Mouse (Mus musculus) ES-Bruce4 (cell line): ENCODE measurements around the gene Gtf2f2. TPM values are rescaled to one million over a fixed set of nuclear protein-coding genes. Genes with fewer than 3 reads are reported as not detected.
"Not testable (repeated sequence)": the region's sequence is repeated elsewhere in the genome, so short reads cannot be mapped to it uniquely, and the experiment has no call there.

Experiments
- H3K27ac ChIP-seq: 2 replicates; pipeline ENCODE4 v1.5.1; 2012; ENCODE audit warnings: low read length, inconsistent platforms; ENCODE audit not compliant: insufficient read depth
- H3K27me3 ChIP-seq: 2 replicates; pipeline ENCODE4 v1.6.1; 2012; ENCODE audit warnings: mild to moderate bottlenecking, low read length, inconsistent platforms; ENCODE audit not compliant: control insufficient read depth, poor library complexity, insufficient read depth, severe bottlenecking
- H3K36me3 ChIP-seq: 2 replicates; pipeline ENCODE4 v1.6.1; 2012; ENCODE audit warnings: inconsistent platforms, mild to moderate bottlenecking, low read length, moderate library complexity; ENCODE audit not compliant: control insufficient read depth, poor library complexity, insufficient read depth, severe bottlenecking
- H3K4me1 ChIP-seq: one replicate; pipeline ENCODE4 v1.8.1; 2011; ENCODE audit warnings: low read length; ENCODE audit not compliant: control insufficient read depth, insufficient read depth
- H3K4me3 ChIP-seq: 2 replicates; pipeline ENCODE4 v1.5.1; 2011; ENCODE audit warnings: low read depth, mild to moderate bottlenecking, low read length
- H3K9ac ChIP-seq: 2 replicates; pipeline ENCODE4 v1.6.1; 2012; ENCODE audit warnings: low read depth, mild to moderate bottlenecking, inconsistent platforms; ENCODE audit not compliant: poor library complexity, severe bottlenecking
- H3K9me3 ChIP-seq: replicated peaks from 2 replicates; pipeline ENCODE4 v1.6.1; 2012; ENCODE audit warnings: mild to moderate bottlenecking, low read length, inconsistent platforms; ENCODE audit not compliant: control insufficient read depth, poor library complexity, insufficient read depth, severe bottlenecking
- CTCF ChIP-seq: IDR thresholded peaks from one replicate; pipeline ENCODE4 v1.8.1; 2011; ENCODE audit warnings: low read depth, low read length
- EP300 ChIP-seq: IDR thresholded peaks from 2 replicates; pipeline ENCODE4 v1.6.1; 2011; ENCODE audit warnings: low read depth, low read length; ENCODE audit not compliant: insufficient read depth
- POLR2A ChIP-seq: IDR thresholded peaks from one replicate; pipeline ENCODE4 v1.8.1; 2011; ENCODE audit warnings: low read length; ENCODE audit not compliant: insufficient read depth
- polyA plus RNA-seq: library from polyadenylated mRNA; stranded (reverse); fragments of >200 nt; gene quantifications from 2 replicates; pipeline ENCODE4 v1.2.4, GENCODE M21; 2011; ENCODE audit warnings: low read depth; ENCODE audit not compliant: missing spikeins, insufficient read depth, insufficient read length

Gtf2f2 gene
- polyA plus RNA-seq, 1 experiment, result 53.3 TPM

GRCm38 (mm10) chr14:75871111-75871510, 139.6 kb downstream of the Gtf2f2 start:
- Histone ChIP-seq H3K27ac (no peak overlapping the region), H3K36me3 (no peaks in the 10 kb centered on the region), H3K27me3 (no peaks in the 10 kb centered on the region), H3K9ac (no peak overlapping the region), H3K9me3 (no peaks in the 10 kb centered on the region), H3K4me3 (no peak overlapping the region), H3K4me1 (no peaks in the 10 kb centered on the region)
- TF ChIP-seq EP300, result no peak
- no peak for TF ChIP-seq CTCF
- no peak for TF ChIP-seq POLR2A

DNA sequence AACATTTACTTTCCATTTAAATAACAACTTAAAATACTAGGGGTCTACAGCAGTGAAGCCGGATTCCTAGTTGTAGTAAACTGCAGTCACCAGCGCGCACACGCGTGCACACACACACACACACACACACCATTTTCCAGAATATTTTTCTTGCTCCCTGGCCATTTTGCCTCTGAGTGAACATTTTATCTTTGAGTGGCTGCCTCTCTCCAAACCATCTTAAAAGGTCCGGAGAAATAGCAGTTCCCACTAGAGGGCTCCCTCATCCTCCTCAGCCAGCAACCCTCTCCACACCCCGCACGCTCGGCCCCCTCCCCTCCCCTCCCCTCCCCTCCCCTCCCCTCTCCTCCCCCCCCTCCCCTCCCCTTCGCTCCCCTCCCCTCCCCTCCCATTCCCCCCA, 140.0 kb downstream of the Gtf2f2 start:
- Histone ChIP-seq H3K27ac (no peak overlapping the region), H3K4me3 (peak overlapping the region; percentile 34; the same call in 1 of the 2 replicates), H3K9me3 (no peaks in the 10 kb centered on the region), H3K4me1 (no peaks in the 10 kb centered on the region), H3K27me3 (no peaks in the 10 kb centered on the region), H3K9ac (0 out of 2 replicates have a peak overlapping the region, but pooled peaks have one; percentile 4), H3K36me3 (no peaks in the 10 kb centered on the region)
- TF ChIP-seq CTCF (peak; percentile 25), POLR2A (no peak), EP300 (no peak)

DNA sequence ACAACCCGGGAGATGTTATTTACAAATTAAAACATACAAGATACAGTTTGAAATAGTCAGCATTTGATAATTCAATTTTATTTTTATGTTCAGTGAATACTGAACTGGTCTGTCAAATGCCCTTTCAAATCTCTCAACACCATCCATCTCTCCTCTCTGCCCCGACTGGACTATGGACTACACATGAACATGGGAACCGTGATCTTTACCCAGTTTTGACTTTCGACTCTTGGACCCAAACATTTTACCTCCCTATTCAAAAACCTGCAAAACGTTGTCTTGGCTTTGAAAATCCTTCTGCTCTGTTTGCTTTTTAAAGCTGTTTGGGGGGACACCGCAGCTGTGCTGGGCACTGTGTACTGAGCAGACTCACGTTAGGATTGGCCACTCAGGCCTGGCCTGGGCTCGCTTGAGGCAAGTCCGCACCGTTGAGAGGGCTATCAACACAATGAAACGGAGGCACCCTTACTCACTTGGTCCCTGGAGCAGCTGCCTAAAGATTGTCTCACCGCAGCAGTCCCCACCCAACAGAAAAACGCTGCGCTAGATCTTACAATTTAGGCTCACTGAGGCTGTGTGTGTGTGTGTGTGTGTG, 140.8 kb downstream of the Gtf2f2 start:
- TF ChIP-seq CTCF (no peak), POLR2A (no peak), EP300 (no peak)
- Histone ChIP-seq H3K27ac (peak overlapping the region; percentile 60), H3K4me3 (no peak overlapping the region), H3K9ac (no peak overlapping the region), H3K27me3 (no peaks in the 10 kb centered on the region), H3K9me3 (no peaks in the 10 kb centered on the region), H3K36me3 (no peaks in the 10 kb centered on the region), H3K4me1 (no peaks in the 10 kb centered on the region)

GRCm38 (mm10) chr14:75868028-75868427, 142.6 kb downstream of the Gtf2f2 start:
- H3K9ac ChIP-seq, H3K4me3 ChIP-seq, H3K9me3 ChIP-seq, H3K4me1 ChIP-seq, H3K27me3 ChIP-seq, H3K36me3 ChIP-seq, H3K27ac ChIP-seq: not testable (repeated sequence)

GRCm38 (mm10) chr14:75866706-75867333, 143.8 kb downstream of the Gtf2f2 start:
- Histone ChIP-seq H3K36me3 (no peaks in the 10 kb centered on the region), H3K9me3 (no peaks in the 10 kb centered on the region), H3K27ac (no peak overlapping the region), H3K9ac (no peak overlapping the region), H3K4me3 (no peak overlapping the region), H3K4me1 (no peaks in the 10 kb centered on the region), H3K27me3 (no peaks in the 10 kb centered on the region)
- TF ChIP-seq CTCF (no peak), POLR2A (no peak), EP300 (no peak)

GRCm38 (mm10) chr14:75863549-75864409, 146.9 kb downstream of the Gtf2f2 start:
- TF ChIP-seq POLR2A (no peak), CTCF (no peak), EP300 (peak; percentile 93)
- no peaks in the 10 kb centered on the region for H3K27me3 ChIP-seq
- H3K4me3 ChIP-seq, result no peak overlapping the region
- H3K9ac ChIP-seq, result no peak overlapping the region
- no peaks in the 10 kb centered on the region for H3K36me3 ChIP-seq
- peak overlapping the region; percentile 83 for H3K27ac ChIP-seq
- no peaks in the 10 kb centered on the region for H3K9me3 ChIP-seq
- no peaks in the 10 kb centered on the region for H3K4me1 ChIP-seq
